Mouse (Mus musculus): ENCODE measurements at regions not wholly inside any gene's neighbourhood (a gene's known extent, or its start where the extent isn't known, plus 50 kb on each side); places are given as distances from the start of the nearest gene placed in this dataset.

DNA sequence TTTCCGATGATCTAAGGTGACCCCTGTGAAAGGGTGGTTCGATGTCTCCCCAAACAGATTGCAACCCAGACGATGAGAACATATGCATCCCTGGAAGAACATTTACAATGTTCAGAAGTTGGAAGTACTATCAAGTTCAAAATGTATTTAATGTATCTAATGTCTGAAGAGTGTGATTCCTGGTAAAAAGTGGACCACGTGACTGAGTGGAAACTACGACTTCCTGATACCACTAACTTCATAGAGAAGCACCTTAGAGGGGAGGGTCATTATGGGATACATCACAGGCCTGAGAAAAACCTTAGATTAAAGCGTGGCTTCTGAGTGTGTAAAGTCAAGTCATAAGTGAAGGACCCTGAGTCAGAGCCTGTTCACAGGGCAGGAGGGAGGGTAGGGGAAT lies 82.1 kb downstream of the Qrsl1 start:
- Histone ChIP-seq H3K9ac (ENCODE audit: low read depth, low read length) (no peak overlapping the region), H3K27ac (ENCODE audit: low read depth, low read length) (no peak overlapping the region), H3K36me3 (ENCODE audit: control insufficient read depth, insufficient read depth, low read length) (no peaks in the 10 kb centered on the region), H3K27me3 (replicated peaks; ENCODE audit: control insufficient read depth, insufficient read depth, low read length) (no peaks in the 10 kb centered on the region), H3K4me1 (ENCODE audit: control insufficient read depth, insufficient read depth, low read depth, low read length) (no peaks in the 10 kb centered on the region; the same call in 1 of the 2 replicates), H3K4me2 (ENCODE audit: low read length) (no peak overlapping the region), H3K4me3 (ENCODE audit: low read length) (no peak overlapping the region), H3K9me3 (ENCODE audit: control insufficient read depth, low read length) (no peaks in the 10 kb centered on the region)
- 93% methylated on average over 6 of the region's 6 CpGs for WGBS
- ATAC-seq, result no peak

DNA sequence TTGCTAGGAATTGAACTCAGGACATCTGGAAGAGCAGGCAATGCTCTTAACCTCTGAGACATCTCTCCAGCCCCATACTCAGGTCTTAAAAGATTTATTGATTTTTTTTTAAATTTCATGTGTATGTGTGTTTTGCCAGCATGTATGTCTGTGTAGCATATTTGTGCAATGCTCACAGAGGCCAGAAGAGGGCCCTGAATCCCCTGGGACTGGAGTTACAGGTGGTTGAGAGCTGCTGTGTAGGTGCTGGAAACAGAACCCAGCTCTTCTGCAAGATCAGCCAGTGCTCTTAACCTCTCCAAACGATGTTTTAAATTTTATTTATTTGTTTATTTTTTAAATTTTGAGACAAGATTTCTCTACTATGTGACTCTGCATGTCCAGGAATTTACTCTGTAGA lies 78.9 kb downstream of the Qrsl1 start:
- Histone ChIP-seq H3K9me3 (ENCODE audit: control insufficient read depth, low read length) (no peaks in the 10 kb centered on the region), H3K4me1 (ENCODE audit: control insufficient read depth, insufficient read depth, low read depth, low read length) (no peaks in the 10 kb centered on the region; the same call in 1 of the 2 replicates), H3K9ac (ENCODE audit: low read depth, low read length) (no peak overlapping the region), H3K4me2 (ENCODE audit: low read length) (no peak overlapping the region), H3K27ac (ENCODE audit: low read depth, low read length) (no peak overlapping the region), H3K36me3 (ENCODE audit: control insufficient read depth, insufficient read depth, low read length) (no peaks in the 10 kb centered on the region), H3K27me3 (replicated peaks; ENCODE audit: control insufficient read depth, insufficient read depth, low read length) (no peaks in the 10 kb centered on the region), H3K4me3 (ENCODE audit: low read length) (no peak overlapping the region)
- WGBS, result 92% methylated on average over 1 of the region's 1 CpGs
- ATAC-seq, result no peak

DNA sequence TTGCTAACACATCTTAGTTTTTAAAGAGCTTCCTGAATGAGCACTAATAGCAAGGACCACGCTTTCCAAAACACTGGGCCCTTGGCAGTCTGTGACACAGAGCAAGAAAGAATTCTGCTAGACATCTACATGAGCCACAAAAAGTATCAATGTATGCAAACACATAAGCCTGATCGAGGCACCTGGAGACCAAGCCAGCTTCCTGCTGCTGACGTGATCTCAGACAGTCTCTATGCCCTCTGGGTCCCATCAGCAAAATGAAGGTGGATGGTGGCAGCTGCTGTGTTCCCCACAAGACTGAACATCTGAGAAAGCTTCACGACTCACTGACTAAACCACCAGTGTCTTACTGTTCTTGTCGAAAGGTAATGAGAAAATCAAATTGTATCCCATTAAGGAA lies 77.5 kb downstream of the Qrsl1 start:
- no peaks in the 10 kb centered on the region for H3K9me3 ChIP-seq (ENCODE audit: control insufficient read depth, low read length)
- H3K36me3 ChIP-seq (ENCODE audit: control insufficient read depth, insufficient read depth, low read length), result no peaks in the 10 kb centered on the region
- H3K27ac ChIP-seq (ENCODE audit: low read depth, low read length), result no peak overlapping the region
- no peaks in the 10 kb centered on the region; the same call in 1 of the 2 replicates for H3K4me1 ChIP-seq (ENCODE audit: control insufficient read depth, insufficient read depth, low read depth, low read length)
- peak; percentile 64 for ATAC-seq
- no peak overlapping the region for H3K4me3 ChIP-seq (ENCODE audit: low read length)
- no peak overlapping the region for H3K9ac ChIP-seq (ENCODE audit: low read depth, low read length)
- no peaks in the 10 kb centered on the region for H3K27me3 ChIP-seq (replicated peaks; ENCODE audit: control insufficient read depth, insufficient read depth, low read length)
- no peak overlapping the region for H3K4me2 ChIP-seq (ENCODE audit: low read length)
- WGBS, result 63% methylated on average over 5 of the region's 5 CpGs

All from hindbrain, embryonic 16.5 days (tissue).